Mouse (Mus musculus) gastrocnemius, adult 18-20 months (tissue): ENCODE measurements at regions not wholly inside any gene's neighbourhood (a gene's known extent, or its start where the extent isn't known, plus 50 kb on each side); places are given as distances from the start of the nearest gene placed in this dataset.
A peak's percentile ranks its signal among the peaks of the same experiment; 100 is the strongest.

ENCODE experiments used
- DNase-seq: peaks from one replicate; pipeline ENCODE4 v3.0.0; 2021; ENCODE audit warnings: low spot score

DNA sequence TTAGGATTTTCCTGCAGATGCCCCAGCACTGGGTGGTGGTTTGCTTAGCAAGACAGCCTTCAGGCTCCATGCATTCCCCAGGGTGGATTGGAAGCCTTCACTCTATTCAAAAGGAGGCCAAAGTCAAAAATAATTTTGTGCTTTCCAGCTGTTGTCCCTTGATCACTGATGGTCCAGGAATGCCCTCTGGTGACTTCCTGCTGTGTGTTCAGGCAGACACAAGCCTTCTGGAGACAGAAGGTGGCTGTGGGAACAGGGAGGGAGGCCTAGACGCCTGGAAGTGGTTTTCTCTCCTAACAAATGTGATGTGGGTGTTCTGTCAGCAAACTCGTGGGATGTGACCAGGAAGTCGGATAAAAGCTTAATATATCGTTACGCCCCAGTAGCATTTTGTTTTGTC, 81.3 kb downstream of the Atp6ap1l start:
- DNase-seq, result peak; percentile 4

DNA sequence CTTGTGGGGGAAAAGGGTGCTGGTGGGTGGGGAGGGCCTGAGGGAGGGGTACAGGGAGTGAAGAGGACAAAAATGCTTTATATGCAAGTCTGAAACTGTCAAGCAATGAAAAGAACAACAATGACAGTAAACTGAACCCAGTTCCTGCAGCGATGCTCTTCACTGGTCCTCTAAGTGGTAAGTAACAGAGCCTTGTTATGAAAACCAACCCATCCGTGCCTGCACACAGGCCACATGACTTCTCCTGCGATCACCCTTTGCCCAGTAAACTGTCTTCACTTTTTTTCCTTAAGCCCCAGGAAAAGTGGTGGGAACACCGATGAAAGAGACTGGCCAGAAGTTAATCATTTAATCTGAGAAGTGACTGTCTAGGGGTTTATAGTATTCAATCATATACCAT, 83.3 kb downstream of the Atp6ap1l start:
- no peak for DNase-seq

DNA sequence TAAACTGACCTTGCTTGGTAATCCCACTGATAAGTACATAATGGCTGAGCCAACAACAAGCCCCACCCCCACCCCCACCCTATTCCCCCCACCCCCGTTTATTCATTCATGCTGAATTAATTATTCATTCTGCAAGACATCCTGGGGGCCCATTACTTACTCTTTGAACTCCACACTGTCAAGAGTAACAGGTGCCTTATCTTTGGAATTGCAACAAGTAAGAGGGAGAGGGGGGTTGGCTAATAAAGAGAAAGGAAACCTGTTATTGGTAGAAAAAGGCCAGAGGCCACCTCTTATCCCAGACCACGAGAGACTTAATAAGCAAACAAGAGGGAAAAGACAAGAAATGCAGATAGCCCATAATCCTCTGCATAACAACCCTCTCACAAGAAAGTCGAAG, 84.7 kb downstream of the Atp6ap1l start:
- no peak for DNase-seq

DNA sequence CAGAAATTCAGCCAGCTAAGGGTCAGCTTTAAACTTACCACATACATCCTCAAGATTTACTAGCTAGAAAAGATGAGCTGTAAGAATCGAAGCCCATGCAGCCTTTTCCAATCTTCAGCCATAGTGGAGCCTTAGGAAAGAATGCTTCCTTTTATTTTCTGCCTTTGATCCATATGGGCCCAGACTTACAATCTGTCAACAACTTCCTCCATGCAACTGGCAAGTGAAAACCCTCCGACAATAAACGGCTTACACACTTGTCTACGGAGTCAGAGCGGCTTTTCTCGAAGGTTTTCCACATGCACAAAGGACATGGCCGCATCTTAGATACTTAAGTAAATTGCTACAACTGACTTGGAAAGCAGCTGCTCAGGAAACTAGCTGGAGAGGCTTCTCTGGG, 85.2 kb downstream of the Atp6ap1l start:
- no peak for DNase-seq

DNA sequence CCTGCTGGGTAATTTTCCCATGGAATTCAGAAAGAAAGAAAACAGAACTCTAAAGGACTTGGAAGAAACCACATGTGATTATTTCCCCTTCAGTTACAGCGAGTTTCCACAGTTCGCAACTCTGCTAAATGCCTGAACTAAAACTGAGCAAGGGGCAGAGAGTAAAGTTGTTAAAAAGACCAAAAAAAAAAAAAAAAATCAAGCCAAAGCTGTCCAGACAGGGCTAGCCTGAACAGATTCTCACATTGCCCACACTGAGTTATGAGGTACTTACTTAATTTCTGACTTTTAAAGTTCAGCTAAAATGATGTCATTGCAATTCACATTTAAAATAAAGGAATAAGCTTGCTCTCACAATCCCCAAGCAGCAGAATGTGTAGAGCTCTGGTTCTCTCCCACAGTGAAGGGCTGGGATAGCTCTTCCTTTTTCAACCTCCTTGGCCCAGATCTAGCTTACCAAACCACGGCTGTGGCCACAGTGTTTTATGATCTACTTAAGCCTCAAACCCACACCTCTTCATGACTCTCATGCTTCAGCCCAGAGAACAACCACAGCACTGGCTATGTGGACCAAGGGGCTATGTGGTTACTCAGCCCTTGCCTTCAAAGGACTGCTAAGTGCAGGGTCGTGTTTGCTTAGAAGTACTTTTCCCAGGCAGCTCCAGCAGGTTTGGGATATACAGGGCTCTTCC, 90.8 kb downstream of the Atp6ap1l start:
- no peak for DNase-seq

DNA sequence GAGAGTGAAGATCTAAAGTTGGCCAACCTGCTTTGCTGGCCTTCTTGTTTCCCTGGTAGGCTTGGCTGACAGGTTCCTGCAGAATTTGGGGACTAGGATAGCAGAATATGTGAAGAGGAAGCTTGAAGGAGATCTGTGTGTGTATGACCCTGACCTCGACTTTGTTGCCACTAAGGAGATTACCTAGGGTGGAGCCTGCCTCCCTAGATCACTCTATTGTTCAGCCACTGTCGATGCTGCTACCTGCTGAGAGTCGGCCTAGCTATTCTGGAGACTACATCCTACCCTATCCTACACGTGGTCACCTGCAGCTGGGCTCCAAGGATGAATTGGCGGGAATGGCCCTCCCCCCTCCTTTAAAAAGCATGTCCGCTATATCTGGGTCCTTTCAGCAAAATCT, 95.1 kb downstream of the Atp6ap1l start:
- no peak for DNase-seq

DNA sequence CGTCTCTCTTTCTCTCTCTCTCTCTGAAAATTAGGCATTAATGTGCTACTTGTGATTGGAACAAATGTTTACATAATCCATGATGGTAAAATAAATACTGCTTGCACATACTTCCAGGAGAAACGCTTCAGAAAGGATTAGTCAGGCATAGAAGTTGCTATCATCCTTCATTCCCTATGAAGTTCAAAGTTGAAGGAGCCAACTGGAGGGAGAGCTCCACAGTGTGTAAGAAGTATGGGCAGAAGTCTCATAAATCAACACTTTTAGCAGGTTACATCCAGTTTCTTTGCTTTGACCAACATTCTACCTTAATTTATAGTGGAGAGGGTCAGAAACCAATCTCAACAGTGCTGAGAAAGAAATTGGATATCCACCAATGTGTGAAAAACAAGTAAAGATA, 105.5 kb downstream of the Atp6ap1l start:
- DNase-seq, result no peak

DNA sequence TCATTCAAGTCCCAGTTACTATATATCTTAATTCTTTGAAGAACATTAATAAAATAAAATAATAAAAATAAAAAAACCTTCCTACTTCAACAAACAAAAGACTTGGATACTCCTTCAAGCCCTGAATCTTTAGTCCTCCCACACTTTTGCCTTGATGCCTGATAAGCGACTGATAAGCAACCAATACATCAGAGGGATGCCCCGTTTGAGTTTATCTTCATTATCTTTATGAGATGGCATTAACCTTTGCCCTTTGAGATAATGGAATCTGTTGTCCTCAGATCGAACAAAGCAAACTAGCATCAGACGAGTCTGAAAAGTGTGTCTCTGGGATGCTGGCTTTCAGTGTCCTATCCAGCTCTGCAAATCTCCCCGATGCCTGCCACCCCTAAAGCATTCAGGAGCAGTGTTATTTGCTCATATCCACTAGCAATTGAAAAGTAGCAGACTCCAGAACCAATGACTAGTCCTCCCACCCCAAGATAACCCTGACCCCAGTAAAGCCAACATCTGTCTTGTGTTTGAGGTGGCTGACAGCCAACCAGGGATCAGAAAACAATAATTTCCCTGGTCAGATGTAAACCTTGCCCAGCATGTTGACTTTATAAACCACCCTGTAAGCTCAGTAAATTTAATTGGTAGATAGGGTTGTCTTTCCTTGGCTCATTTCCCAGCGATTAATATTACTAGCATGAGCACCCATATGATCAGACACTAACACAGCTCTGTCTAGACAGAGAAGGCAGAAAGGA, 106.2 kb downstream of the Atp6ap1l start:
- DNase-seq, result no peak

DNA sequence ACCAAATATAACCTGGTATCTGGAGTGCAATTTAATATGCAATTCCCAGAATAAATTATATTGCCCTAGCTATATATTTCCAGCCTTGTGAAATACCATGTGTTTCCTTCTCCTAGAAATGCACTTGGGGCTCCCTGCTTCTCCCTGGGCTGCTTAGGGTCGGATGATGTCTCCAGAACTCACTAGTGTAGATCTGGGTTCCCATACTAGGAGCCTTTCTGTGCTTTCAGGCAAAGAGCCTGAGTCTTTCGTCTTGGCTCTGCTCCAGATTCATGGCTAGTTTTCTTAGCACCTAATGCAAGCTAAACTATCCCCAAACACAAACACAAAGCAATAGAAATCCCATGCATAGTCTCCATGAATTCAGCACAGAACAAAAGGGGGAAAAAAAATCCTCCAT, 106.8 kb downstream of the Atp6ap1l start:
- no peak for DNase-seq

DNA sequence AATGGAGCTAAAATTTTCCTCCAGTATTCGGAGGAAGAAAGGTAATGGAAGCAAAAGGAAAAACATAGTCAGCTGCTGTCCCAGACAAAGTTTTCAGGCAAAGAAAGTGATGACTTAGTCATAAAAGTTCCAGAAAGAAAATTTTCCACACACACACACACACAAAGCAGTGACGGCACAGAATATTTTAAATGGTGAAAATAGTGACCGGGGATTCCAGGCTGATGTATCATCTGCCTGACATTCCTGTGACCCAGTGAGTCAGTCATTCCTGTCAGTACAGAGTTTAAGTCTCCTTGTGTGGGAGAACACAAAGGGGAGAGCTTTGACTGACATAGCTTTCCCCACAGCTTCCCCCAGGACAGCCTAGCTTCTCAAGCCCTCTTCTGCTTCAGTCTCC, 107.9 kb downstream of the Atp6ap1l start:
- no peak for DNase-seq

DNA sequence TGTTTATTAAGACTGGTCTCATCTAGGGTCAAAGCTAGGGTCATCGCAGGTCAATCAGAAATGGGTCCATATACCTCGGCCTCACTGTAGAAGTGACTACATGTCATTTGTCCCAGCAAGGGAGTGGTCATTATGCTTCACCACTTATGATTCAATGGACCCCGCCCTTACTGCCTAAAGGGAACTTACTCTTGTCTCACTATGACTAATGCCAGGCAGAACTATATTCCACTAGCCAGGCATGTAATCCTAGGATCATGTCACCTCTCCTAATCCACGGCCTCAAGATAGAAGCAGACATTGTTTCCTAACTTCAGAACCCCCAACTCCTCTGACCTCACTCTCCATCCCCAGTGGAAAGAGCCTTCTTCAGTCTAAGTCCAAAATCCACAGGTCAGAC, 108.3 kb downstream of the Atp6ap1l start:
- no peak for DNase-seq

DNA sequence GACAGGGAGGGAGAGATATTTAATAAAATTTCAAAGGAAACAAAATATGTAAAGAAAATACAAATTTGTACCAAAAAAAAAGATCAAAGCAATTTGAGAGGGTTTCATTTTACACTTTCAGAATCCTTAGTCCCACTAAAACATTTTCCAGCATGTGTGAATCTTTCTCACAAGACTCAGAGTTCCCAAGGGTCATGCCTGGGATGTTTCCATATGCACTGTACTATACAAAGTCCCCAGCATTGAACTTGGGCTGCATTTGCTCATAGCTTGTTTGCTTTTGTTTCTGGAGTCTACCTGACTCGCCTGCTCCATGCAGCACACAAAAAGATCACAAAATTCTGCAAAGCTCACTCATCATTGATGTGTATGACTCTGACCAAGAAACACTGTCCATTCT, 122.7 kb downstream of the Atp6ap1l start:
- DNase-seq, result no peak

DNA sequence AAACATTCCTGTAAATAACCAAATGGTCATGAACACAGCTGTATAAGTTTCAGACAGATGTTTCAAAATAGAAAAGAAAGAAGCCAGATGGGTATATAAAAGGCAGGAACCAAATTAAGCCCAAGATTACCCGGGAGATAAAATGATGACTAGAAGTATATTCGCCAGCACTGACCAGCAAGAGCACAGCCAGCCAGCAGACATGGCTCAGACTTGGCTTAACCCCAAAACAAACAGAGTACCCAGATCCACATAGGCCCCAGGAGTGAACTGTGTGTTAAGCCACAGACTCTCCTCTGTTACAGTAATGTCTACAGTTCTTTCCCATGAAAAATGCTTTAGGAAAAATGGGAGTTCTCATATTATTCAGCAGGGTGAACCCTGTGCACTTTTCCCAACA, 123.2 kb downstream of the Atp6ap1l start:
- DNase-seq, result no peak

DNA sequence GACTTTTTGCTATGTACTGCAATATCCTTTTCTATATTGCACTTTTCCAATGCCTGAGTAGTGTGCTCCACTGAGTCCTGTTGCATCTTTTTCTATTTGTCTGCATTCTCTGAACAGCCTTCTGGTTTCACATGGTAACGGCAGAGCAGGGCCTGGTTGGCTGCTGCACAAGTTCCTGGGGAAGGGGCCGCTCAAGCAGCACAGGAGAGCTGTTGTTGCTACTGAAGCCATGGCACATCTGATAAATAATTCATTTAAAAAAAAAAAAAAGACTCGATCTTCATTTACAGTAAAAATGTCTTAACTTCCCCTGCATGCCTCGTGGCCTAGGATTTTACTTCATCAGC, 127.2 kb downstream of the Atp6ap1l start:
- no peak for DNase-seq

DNA sequence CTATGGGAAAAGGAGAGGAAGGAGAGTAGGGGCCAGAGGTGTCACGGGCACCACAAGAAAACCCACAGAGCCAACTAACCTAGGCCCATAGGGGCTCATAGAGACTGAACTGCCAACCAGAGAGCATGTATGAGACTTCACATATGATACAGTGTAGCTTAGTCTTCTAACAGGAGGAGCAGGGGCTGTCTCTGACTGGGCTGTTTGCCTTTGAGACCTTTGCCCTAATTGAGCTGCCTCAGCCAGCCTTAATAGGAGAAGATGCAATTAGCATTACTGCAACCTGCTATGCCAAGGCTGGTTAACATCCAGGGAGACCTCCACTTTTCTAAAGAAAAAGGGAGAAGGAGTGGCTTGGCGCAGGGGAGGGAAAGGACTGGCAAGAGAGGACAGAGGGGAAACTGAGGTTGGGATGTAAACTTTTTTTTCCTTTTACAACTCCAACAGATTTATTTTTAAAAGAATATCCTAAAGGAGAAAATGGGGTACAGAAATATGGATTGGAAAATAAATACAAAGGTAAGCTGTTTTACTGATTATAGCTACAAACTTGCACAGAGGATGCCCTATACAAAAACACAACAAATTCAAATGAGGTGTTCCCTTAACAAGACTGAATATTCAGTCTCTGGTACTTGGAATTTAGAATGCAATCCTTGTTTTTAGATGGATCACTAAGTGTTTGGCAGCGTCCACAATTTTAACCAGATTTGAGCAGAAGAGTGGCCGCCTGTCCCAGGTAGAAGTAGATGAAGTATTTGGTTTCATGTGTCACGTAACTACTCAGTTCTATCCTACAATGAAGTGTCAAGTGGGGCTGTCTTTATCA, 127.8 kb downstream of the Atp6ap1l start:
- no peak for DNase-seq

DNA sequence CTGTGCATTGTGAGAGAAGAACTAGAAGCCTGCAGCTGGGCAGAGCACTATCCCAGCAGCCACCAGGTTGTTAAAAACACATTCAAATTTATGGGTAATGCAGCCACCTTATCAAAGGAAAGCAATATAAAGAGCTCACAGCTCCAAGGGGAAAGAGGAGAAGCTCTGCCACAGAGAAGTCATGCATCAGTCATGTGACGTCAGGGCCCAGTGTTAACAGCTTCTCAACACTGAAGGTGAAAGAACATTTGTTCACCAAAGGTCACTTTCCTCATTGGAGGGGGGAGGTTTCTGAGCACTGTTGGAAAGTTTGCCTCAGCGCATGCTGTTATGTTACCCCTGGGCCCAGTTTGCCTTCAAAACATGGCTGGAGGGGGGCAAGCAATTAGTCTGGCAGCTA, 143.0 kb downstream of the Atp6ap1l start:
- DNase-seq, result no peak

DNA sequence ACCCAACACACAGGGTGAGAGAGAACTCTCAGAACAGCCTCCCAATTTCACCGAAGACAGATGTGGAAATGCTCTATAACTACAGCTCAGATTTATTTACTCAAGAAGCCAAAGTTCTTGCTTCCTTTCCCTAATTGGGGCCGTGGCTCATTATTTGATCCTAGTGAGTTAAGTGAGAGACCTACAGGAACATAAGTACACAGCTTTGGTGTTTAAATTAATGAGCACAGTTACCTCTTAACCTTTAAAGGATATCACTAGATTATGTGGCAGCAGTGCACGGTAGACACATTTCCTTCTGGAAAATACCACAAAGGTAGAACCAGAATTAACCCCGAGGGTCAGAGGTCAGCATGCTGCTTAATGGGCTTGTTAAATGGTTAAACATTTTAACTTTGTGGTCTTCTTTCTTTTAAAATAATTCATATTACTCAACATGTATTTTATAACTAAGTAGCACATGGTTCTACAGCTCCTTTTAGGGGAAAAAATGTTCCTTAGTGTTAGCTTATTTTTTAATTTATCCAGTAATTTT, 144.6 kb downstream of the Atp6ap1l start:
- no peak for DNase-seq

DNA sequence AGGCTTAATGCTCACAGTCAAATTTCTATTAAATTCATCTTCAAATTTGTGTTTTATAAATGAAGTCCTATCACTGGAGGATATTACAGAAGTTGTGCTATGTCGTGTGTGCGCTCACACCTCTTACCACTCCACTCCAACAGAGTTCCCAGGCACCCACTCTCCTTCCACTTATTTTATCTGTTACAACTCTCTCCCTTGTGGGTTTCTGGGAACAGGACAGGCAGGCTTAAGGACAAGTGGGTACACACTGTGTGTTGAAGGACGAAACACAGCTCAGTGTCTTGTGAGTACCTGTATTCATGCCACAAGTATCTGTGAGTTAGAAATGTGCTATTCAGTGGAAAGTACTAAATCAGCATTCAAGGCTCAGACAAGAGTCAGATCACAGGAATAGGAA, 150.7 kb downstream of the Atp6ap1l start:
- DNase-seq, result no peak

DNA sequence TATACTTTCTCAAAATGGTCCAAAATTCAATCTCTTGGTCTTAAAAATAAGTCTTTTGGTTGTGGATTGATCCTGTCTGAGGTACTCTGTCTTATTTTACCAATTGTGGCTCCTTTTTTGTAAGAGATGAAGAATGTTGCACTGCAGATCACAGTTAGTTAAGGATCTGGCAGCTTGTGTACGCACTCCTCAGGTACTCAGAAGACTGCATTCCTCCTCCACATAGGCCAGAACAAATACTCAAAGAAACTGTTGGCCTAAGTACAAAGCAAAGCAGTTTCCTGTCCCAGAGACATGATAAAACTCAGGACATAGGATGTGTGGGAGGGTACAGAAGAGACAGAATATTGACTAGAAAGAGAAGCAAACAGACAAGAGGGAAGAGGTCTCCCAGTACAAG, 155.4 kb downstream of the Atp6ap1l start:
- no peak for DNase-seq

DNA sequence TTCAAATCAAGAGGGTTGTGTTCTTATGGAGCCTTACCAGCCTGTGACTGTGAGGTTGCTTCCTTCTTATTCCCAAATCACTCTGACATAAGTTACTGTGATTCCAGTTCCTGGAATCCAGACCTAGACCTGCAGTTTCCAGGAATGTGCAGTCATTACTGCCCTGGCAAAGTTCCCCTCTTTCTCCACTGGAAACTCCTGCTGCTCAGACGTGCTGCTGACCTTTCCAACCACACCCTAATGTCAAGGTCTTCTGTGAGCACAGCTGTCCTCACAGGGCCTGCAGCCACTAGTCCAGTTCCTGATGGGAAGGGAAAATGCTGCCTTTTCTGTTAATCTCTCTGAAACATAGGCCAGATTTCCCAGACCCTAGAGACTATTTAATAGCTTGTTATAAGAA, 160.1 kb downstream of the Atp6ap1l start:
- peak; percentile 6 for DNase-seq

DNA sequence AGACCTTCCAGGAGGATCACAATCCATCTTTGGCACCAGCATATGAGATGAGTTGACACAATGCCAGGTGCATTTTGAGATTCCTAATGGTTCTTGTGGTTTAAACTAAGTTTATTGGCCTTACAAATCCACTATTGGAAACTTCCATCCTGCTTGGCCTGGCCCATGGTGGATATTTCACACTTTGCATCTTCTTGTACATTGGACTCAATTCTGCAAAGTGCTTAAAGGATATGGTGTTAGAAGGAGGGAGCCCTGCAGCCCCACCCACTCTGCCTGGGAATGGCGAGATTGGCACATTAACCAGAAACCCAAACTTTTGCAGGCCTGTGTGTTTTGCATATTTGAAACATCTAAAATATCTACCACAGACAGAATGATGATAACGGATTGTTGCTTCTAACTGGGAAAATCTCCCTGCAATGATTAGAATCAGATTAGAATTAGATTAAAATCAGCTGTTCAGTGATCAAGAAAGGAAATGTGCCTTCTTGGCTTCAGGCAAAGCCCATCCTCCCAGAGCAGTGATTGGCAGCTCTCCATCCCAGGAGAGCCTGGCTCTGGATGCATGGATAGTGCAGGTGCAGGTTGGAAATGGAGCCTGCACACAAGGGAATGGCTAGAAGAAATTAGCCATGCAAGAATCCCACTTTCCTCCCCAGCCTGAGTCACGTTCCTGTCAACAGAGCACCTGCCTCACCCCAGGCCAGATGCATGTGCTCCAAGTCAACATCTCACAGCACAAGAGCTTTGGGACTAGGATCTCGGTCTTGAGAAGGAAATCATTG, 162.3 kb downstream of the Atp6ap1l start:
- no peak for DNase-seq

DNA sequence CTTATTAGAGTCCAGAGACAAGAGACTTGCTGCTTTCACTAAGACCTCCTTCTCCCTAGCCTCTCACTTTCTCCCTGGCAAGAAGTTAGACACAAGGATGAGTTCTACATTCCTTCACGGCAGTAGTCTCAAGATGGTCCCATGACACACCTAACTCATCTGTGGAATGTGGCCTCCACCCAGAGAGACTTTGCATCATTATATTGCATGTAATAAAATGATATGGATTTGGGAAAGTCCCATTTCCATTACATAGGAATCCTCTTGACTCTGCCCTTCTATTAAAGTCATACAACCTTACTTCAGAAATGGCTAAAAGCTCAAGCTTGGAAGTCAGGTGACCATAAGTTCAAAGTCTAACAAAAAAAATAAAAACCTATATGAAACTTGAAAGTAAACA, 165.4 kb downstream of the Atp6ap1l start:
- DNase-seq, result no peak
